Mouse (Mus musculus) gastrocnemius, postnatal 10 days (tissue): ENCODE data around the gene Apol9a. TPM values are rescaled to one million over a fixed set of nuclear protein-coding genes. Genes with fewer than 3 reads are reported as not detected.

Source experiments
- DNase-seq: peaks from one replicate; pipeline ENCODE4 v3.0.0; 2021; ENCODE audit warnings: mixed read lengths
- total RNA-seq, 2 experiments: library from RNA; stranded (reverse); gene quantifications; 2 replicates each; pipeline ENCODE4 v1.2.3; 2021

Gene Apol9a
- total RNA-seq, 2 experiments from 2014 or later, result not detected

GRCm38 (mm10) chr15:77376920-77377319 is 34.0 kb downstream of the Apol9a start:
- peak; percentile 44 for DNase-seq

GRCm38 (mm10) chr15:77370588-77370987 is 40.3 kb downstream of the Apol9a start:
- DNase-seq, result no peak

GRCm38 (mm10) chr15:77369981-77370380 is 41.0 kb downstream of the Apol9a start:
- no peak for DNase-seq

- no peak for DNase-seq
These were observed 42.1 kb downstream of the Apol9a start for GRCm38 (mm10) chr15:77368818-77369320.

- DNase-seq, result peak; percentile 97
These were observed 42.8 kb downstream of the Apol9a start for GRCm38 (mm10) chr15:77368148-77368547.

GRCm38 (mm10) chr15:77367504-77367903 is 43.4 kb downstream of the Apol9a start:
- peak; percentile 43 for DNase-seq

GRCm38 (mm10) chr15:77366706-77367484 is 44.0 kb downstream of the Apol9a start:
- peak; percentile 89 for DNase-seq

- no peak for DNase-seq
These were observed 45.0 kb downstream of the Apol9a start for GRCm38 (mm10) chr15:77365700-77366570.

GRCm38 (mm10) chr15:77364026-77364425 is 46.9 kb downstream of the Apol9a start:
- DNase-seq, result no peak

GRCm38 (mm10) chr15:77363578-77363977 is 47.4 kb downstream of the Apol9a start:
- no peak for DNase-seq

GRCm38 (mm10) chr15:77362952-77363351 is 48.0 kb downstream of the Apol9a start:
- no peak for DNase-seq

- no peak for DNase-seq
These were observed 51.0 kb downstream of the Apol9a start for GRCm38 (mm10) chr15:77359905-77360304.

GRCm38 (mm10) chr15:77359486-77359885 is 51.4 kb downstream of the Apol9a start:
- DNase-seq, result peak; percentile 46

GRCm38 (mm10) chr15:77359084-77359483 is 51.9 kb downstream of the Apol9a start:
- DNase-seq, result no peak

GRCm38 (mm10) chr15:77358320-77359040 is 52.5 kb downstream of the Apol9a start:
- DNase-seq, result peak; percentile 86

- no peak for DNase-seq
These were observed 54.6 kb downstream of the Apol9a start for GRCm38 (mm10) chr15:77356248-77356810.

GRCm38 (mm10) chr15:77354848-77355551 is 55.9 kb downstream of the Apol9a start:
- DNase-seq, result no peak

GRCm38 (mm10) chr15:77354496-77354847 is 56.5 kb downstream of the Apol9a start:
- no peak for DNase-seq
